Mouse (Mus musculus) heart, adult 8-10 months (tissue): Measurements from ENCODE around the gene Traf2. TPM values are rescaled to one million over a fixed set of nuclear protein-coding genes. Genes with fewer than 3 reads are reported as not detected.
"Not testable (repeated sequence)": the region's sequence is repeated elsewhere in the genome, so short reads cannot be mapped to it uniquely, and the experiment has no call there.

Experiments
- DNase-seq: peaks from one replicate; pipeline ENCODE4 v3.0.0; 2022; ENCODE audit warnings: low spot score
- total RNA-seq, 4 experiments: library from RNA; stranded (reverse); gene quantifications; 2 replicates each; pipeline ENCODE4 v1.2.4; 2022

Traf2 gene
- total RNA-seq, 4 experiments from 2014 or later: 11.8 to 16.3 (median 13.8) TPM

DNA sequence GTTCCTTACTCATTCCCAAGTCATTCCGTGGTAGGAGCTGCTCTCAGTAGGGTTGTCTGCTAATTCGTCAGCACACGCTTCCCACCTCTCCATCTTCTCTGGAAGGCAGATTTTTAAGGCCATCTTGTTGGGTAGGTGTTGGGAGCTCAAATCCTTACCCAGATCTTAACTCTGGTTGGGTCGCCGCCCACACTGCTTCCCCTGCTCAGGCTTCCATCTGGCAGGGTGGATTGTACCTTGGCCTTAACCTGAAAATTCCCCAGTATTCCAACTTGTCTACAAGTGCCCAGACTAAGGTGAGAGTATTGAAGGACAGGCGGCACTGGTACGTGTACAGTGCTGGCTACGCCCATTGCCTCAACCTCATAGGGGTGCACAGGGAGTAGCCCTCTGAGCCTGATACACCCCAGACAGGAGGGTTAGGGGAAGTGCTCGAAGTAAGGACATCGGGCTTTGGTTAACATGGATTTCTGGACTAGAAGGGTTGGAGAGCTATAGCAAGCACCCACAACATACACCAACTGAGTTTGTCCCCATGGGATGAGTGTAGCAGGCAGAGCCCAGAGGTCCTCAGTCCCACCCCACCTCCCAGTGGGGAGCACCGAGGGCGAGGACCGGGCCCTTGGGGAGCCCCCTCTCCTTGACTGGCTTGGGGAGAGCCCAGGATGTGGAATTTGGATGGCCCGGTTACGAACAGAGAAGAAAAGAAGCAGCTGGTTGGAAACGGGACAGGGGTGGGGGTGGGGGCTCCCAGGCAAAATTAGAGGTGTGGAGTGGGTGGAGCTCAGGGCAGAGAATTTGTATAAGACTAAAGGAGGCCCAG is 29.5 kb upstream of the Traf2 start:
- DNase-seq: no peak

DNA sequence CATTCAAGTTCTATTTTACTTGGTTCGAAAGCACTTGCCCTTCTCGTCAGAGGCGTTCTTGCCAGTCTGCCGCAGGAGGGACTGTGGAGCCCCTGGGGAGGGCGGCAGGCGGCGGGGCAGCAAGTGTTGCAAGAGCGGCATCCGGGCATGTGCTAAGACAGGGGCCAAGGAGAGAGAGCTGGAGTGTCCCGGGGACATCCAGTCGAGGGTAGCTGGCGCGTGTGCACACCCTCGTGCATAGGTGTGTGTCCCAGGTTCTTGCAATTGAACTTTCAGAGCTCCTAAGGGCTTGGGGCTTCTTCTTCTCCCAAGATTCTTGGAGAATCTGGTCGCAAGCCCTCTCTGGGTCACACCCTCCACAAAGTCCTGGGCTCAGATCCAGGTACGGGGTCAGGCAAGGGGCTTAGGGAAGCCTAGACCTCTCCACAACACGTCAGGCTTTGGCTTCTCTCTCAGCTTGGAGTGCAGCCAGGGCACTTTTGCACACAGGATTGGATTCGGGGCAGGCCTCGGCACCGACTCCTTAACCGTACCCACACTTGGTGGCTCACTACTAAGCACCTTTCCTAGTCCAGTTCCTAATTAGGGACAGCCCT is 28.8 kb upstream of the Traf2 start:
- no peak for DNase-seq

DNA sequence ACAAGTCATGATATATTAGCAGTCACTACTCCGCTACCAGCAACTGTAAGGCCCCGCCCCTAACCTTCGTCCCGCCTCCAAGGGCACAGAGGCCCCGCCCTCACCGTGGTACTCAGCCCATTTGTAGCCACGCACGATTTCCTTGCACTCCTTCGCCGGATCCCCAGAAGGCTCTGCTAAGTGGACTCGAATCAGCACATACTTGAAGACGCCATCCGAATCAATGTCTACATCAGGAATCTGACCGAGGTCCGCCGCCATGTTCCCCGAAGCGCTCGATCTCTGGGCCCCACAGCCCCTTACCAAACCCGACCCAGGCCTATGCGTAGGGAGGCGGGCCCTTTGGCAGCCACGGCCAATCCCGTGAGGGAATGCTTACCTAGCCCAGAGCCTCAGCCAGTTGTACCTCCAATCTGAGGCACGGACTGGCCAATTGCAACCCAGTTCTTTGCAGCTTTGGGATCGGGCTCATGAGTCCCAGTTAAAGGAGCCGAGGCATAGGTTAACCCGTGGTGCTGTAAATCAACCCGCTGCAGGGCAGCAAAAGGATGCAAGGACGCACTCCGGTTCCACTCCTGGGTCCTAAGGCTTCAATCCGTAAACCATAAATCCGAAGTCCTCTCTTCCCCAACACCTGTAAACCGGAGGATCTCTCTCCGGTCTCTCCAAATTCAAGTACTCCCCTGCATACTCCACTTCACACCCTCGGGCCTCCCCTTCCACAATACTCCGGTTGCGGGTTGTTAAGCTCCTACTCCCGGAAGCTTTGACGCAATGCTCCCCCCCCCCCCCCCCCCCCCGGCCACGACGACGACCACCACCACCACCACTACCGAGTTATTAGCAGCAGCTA is 28.1 kb upstream of the Traf2 start, which contains the start of the genes Mamdc4 and Phpt1:
Gene Mamdc4, minus strand, starts transcription at position 267 of the 853 bp plus-strand sequence.
Gene Phpt1, minus strand, starts transcription at position 646 of the 853 bp plus-strand sequence.
- DNase-seq: peak; percentile 98

DNA sequence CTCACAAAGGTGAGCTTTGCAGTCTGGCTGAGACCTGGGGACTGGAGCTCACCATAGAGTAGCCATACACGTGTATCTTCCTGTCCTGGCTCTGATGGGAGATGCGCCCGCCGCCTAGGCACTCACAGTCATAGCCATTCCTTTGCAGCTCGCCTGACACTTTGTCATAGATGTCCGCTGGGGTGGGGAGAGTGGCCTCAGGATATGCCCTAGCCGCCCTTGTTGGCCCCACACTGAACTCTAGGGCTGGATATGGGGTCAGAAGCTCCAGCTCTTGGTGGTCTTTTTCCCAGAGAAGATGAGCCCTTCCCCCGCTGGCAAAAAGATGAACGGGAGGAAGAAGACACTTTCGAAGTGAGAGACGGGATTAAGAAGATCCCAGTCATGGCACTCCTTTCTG is 27.4 kb upstream of the Traf2 start:
- DNase-seq: no peak

DNA sequence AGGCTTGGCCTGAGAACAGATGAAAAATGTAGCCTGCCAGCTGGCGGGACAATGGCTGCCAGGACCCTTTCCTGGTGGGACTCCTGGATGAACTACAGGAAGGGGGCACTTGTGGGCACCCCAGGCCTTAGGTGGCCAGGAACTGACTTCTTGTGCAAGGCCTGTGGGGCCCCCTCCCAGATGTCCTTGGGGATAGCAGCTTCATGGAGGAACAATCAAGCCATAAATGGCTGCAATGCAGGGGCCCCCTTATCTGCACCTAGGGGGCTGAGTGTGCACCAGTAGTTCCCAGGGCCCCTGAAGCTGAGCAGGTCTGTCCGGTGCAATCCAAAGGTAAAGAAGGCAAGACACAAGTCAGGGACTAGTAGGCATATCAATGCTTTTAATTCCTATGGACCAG is 26.3 kb upstream of the Traf2 start:
- no peak for DNase-seq

DNA sequence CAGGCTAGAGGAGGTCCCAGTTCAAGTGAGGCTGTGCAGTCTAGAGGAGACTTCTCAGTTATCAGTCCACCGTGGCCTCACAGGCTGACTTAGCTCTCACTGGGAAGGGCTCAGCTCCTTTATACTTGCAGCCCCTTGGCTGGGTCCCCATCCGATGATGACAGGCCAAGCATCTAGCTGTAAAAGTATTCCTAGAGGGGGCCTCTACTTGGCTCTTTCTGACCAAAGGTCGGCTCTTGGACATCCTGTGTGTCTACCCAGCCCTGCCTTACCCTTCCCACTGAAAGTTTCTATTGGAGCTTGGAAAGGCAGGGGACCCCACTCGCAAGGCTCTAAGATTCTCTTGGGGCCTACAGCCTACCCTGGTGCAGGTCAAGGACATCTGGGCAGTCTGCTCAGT is 24.5 kb upstream of the Traf2 start:
- no peak for DNase-seq

DNA sequence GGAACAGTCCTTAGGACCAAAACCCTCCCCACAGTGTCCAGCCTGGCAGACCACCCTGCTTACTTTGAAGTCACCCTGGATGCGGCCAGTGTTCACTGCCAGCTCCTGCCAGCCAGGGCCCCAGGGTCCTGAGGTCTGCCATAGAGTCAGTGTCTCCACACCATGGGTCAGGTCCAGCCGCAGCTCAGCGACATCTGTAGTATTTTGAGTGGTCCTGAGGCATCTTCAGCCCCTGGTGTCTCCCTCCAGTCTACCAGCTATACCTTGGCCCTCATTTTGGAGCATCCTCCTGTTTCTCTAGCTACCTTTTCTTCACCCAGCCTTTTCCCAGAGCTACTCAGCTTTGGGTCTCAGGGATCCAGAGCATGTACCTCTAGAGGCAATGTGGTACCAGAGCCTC is 22.6 kb upstream of the Traf2 start:
- no peak for DNase-seq

DNA sequence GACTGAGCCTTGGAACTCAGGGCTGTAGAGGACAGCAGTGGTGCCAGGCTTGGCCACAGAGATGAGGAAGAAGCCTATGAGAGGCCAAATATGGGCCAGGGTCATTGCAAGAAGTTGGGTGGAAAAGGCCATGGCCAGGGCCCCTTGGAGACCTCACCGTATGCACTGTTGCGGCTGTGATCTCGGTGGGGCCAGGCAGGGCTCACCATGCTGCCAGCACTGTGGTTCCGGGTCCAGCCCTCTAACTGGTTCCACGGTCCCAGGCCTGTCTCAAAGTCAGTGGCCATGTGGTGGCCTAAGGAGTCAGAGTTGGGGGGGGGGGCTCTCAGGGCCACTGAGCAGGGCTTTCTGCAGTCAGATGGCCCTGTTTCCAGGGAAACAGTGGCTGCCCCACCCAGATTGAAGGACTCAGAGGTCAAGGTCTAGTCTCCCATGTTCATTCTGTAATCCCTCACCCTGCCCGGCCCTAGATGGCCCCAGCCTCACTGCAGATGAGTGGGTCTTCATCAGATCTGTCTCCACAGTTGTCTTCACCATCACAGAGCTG is 21.8 kb upstream of the Traf2 start:
- no peak for DNase-seq

DNA sequence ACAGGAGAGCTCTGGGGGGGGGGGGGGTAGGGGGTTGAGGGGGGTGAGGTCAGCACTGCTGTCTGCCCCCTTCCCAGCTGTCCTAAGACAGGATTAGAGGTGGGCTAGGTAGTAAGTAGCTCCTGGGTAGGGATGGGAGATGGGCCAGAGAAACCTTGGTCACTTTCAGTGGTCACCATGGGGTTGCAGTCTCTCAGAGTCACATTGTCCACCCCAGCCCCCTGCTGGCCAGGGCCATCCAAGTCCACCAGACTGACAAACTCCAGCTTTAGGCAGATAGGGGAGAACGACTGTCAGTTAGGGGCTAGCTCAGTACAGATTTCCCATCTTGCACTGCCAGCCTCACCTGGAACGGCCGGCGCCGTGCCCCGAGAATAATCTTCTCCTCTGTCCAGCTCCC is 19.8 kb upstream of the Traf2 start:
- DNase-seq: no peak

DNA sequence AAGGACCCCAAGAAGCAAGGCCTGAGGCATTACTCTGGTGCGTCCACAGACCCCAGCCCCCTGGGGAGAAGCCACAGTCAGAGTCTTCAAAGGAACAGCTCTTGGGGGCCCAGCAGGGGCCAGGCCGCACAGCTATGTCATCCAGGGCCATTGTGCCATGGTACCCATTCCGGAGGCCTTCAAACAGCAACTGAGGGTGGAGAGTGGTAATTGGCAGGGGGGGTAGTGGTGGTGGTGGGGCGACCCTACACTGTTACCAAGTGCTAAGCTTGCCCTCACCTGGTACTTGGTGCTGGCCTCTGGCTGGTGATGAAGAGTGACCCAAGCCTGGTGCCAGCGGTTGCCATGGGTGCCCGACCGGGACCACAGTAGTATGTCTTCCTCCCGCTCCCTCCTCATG is 19.0 kb upstream of the Traf2 start:
- no peak for DNase-seq

DNA sequence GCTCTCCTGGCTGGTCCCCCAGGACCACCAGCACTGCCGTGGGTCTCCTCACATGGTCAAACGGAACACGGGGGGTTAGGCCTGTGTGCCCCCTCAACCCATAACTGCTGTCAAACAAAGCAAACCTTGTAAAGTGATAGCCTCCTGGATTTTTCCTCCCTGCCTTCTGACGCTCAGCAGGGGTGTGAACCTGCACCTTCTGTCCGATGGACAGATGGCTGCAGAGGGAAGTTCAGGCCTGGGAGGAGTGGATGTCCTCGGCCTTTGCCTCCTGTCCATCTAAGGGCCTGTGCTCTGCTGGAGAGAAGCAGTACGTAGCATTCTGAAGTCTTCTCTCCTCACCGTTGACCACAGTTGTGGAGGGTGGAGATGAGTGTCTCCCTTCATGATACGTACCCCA is 15.2 kb upstream of the Traf2 start:
- DNase-seq: no peak

DNA sequence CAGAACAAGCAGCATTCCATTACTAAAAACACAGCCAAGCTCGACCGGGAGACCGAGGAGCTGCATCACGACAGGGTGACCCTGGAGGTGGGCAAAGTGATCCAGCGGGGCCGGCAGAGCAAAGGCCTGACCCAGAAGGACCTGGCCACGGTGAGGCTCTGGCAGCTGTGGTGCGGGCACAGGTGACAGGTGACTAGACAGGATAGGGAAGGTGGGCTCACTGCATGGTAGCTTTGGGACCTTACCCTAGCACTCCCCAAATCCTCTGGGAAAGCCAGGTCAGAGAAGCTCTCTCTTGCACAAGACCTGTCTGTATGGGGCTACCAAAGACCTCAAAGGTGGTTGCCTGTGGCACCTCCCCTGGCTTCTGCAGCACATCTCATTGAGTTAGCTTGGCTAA is 13.8 kb upstream of the Traf2 start:
- no peak for DNase-seq

DNA sequence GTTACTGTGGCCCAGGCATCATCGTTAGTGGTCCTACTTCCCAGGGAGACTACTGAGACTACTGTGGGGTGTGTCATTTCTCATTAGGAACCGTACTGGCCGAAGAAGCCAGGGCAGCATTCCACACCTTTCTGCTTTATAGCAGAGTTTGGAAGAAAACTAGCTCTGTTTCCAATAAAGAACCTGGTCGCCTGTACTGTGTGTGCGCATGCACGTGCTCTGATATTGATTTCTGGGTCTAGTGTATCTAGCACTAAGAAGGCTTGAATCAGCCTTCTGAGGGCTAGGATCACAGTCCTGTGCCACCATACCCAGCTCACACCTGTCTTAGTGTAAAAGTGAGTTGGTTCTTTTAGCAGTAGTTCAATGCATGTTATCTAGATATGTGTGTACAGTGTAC is 12.0 kb upstream of the Traf2 start:
- no peak for DNase-seq

DNA sequence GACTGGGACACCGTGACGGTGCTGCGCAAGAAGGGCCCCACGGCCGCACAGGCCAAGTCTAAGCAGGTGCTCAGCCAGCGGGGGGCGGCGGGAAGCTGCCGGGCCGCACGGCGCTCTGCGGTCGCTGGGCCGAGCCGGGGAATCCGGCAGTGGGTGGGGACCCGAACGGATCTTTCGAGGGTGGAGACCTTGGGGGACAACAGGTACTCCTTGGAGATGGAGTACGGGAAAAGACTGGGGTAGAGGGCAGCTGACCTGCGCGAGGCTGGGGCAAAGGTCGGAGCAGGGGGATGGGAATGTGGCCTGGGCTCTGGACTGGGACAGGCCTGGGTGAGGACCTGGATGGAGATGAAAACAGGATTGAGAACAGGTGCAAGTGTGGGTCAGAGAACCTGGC is 11.2 kb upstream of the Traf2 start:
- DNase-seq: no peak

DNA sequence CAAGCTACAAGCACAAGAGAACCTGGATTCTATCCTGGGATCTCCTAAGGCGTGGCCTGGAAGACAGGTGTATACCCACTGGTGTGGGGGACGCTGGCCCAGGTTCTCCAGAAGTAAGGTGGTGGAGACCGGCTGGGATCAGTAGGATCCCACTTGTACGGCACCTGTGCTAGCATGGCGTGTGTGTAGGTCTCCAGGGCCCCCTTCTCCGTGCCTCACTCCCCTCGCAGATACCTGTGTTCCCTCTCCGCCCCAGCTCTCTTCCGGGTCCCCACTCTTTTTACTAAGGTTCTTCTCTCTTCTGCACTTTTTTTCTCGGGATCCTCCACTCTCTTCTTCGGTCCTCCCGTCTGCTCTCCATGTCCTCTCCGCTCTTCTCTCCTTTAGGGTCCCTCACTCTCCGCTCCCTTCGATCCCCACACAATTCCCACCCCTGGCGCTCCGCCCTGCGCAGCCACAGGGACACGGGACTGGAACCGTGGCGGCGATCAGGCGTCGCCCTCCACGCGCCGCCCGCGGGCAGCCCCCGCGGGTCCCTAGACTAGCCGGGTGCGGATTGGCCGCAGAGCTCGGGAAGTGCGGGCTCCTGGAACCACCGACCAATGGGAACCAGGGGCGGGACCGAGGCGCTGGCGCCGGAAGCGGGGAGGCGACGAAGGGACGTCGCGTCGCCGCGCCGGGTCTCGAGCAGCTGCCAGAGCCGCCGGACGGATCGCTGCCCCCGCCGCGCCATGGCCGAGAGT is 10.7 kb upstream of the Traf2 start, which contains the start of gene Edf1:
Gene Edf1, plus strand, starts transcription at position 627 of the 743 bp plus-strand sequence.
- DNase-seq: peak; percentile 95

DNA sequence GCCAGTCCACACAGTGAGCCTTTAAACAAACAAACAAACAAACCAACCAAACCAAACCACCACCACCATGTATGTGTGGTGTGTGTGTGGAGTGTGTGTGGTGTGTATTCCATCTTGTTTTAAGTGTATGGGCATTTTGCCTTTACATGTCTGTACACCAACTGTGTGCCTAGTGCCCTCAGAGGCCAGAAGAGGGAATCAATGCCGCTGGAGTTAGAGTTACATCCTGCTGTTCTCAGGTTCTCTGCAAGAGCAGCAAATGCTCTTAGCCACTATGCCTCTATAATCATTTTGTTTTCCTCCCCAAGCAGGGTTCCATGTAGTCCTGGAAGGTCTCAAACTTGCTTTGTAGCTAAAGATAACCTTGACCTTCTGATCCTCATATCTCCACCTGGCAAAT is 9.6 kb upstream of the Traf2 start:
- DNase-seq: no peak

DNA sequence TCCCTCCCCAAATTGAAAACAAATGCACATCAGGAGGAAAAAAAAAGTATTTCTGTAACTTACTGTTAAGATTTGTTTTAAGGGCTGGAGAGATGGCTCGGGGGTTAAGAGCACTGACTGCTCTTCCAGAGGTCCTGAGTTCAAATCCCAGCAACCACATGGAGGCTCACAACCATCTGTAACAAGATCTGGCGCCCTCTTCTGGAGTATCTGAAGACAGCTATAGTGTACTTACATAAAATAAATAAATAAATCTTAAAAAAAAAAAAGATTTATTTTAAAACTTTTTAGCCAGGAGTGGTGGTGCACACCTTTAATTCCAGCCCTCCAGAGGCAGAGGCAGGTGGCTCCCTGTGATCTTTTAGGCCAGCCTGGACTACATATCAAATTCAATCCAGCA is 8.7 kb upstream of the Traf2 start:
- not testable (repeated sequence) for DNase-seq

DNA sequence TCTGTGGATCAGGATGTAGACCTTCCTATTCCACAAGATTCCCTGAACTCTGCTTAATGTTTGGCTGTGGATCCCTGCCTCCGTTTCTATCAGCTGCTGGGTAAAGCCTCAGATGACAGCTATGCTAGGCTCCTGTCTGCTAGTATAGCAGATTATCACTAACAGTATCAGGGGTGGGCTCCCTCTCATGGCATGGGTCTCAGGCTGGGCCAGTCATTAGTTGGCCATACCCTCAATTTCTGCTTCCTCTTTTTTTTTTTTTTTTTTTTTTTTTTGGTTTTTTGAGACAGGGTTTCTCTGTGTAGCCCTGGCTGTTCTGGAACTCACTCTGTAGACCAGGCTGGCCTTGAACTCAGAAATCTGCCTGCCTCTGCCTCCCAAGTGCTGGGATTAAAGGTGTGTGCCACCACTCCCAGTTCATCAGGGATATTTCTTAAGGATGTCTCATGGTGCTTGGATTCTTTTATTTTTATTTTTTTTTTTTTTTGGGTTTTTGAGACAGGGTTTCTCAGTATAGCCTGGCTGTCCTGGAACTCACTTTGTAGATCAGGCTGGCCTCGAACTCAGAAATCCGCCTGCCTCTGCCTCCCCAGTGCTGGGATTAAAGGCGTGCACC is 6.5 kb upstream of the Traf2 start:
- DNase-seq: not testable (repeated sequence)

DNA sequence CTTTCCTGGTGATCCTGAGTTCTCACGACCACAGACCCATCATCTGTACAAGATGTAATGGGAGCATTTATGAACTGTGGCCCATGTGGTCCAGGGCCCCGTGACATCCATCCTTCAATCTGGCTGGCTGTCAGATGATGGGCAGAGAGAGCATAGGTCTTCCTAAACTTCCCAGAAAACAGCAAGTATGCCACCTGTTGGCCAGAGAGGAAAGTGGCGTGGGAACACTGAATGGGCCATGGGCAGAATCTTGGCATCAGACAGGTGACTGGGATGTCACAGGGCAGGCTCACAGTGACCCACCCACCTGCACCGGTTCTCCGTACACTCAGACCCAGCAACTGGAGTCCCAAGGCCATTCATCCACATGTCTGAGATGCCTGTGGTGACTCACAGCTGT is 4.4 kb upstream of the Traf2 start:
- DNase-seq: no peak

DNA sequence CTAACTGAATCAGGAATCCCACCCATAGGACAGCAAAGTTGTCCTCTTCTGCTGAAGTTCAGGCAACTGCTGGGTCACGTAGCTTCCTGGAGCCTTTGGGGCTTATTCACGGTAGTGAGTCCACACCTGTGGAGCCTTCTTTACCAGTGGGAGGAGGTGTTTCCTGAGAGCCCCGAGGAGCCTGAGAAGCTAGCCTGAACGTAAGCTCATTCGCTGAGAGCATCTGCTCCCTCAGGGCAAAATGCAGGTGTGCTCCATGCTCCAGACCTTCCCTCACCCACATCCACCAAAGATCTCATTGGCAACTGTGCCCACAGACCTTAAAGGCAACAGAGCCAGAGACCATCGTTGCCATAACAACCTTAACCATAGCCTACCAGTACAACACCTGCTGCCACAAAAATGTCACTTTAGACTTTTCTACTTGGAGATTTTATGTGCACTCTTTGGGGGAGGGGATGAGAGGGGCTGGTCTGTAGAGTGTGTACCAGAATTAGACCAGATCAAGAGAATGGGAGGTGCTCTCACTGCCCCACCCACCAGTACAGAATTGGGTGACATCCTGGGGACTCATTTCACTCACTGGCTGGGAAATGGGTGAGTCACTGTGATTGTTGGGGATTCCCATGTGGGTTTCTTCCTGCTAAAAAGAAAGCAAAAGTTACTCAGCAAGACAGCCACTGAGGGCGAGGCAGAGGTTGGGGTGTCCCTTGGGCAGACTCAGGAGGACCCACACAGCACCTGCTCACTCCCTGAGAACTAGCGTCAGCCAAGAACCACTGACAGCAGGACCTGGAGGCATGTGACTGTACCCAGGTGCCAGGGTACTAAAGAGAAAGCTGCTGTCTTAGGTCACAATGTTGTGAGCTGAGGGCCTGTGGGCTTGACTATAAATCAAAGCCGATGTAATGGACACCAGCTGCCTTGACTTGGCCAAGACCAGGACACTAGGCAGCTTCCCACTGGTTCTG is 2.6 kb upstream of the Traf2 start:
- DNase-seq: no peak
